ENCODE assay signal across 9 mouse cellular contexts in the genomic region with DNA sequence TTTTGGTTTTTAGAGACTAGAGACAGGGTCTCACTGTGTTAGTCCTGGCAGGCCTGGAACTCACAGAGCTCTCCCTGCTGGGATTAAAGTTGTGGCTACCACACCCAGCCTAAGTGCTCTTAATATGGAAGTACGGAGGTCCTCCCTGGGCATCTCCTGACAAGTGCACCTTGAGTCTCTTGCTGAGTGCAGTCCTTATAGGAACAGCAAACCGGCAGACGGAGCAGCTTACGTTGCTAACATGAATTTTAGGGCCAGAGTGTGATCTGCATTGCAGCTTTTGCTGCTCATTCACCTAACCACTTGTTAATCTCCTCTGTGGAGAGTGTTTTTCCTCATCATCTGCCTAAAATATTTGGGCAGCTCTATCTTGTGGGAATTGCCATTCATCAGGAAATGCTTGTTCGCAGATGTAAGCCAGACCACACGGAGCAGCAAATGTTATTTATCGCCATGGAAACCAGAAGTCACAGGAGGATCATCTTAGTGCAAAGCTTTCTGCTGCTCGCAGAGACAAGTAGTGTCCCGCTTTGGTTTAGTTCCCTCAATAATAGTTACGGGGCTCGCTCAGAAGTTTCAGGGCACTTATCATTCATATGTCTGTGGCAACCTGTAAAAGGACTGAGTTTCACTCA.
DNase-seq lines count a peak whose midpoint lies in the region; ATAC-seq lines count a peak whose summit lies in the region.
"Had no signal": no experiment of that assay in that cellular context is flagged by ENCODE, and none has a peak within 500 bp of the region (broad histone marks: within the 10 kb centered on the region; RNA-seq: fewer than 3 reads in every experiment).

No protein-coding gene starts in this region.

- DNase-seq in forebrain, embryonic 10.5 days (ENCODE audit: extremely low spot score, low spot score): no peak
- peak; percentile 22 for DNase-seq in 3T3-L1 (ENCODE audit: low read depth, low spot score)
- peak; percentile 60 for DNase-seq in forelimb bud, embryonic 11.5 days (ENCODE audit: low read depth, low spot score)
- no peak for DNase-seq in urinary bladder, postnatal 36 days (ENCODE audit: low spot score in 2 of 2)
- no peak for DNase-seq in spleen, postnatal 4 days (ENCODE audit: low spot score in 2 of 2)

- H3K4me3 ChIP-seq in forebrain, embryonic 10.5 days: no peak overlapping the region; the same call in 1 of the 2 replicates
- H3K4me3 ChIP-seq in forebrain, embryonic 15.5 days: no peak overlapping the region
- no peak overlapping the region for H3K4me3 ChIP-seq in limb, embryonic 15.5 days

- 62% methylated on average over 11 of the region's 11 CpGs for WGBS in forebrain, embryonic 10.5 days
- WGBS in forebrain, embryonic 15.5 days: 34% methylated on average over 11 of the region's 11 CpGs
- 31% methylated on average over 11 of the region's 11 CpGs for WGBS in limb, embryonic 15.5 days

- no peaks in the 10 kb centered on the region for H3K9me3 ChIP-seq in forebrain, embryonic 10.5 days
- H3K9me3 ChIP-seq in forebrain, embryonic 15.5 days: no peaks in the 10 kb centered on the region
- H3K9me3 ChIP-seq in limb, embryonic 15.5 days: no peaks in the 10 kb centered on the region

- no peaks in the 10 kb centered on the region for H3K27me3 ChIP-seq in forebrain, embryonic 10.5 days (ENCODE audit: poor library complexity, severe bottlenecking)
- H3K27me3 ChIP-seq in forebrain, embryonic 15.5 days: no peaks in the 10 kb centered on the region
- H3K27me3 ChIP-seq in limb, embryonic 15.5 days: no peaks in the 10 kb centered on the region

- peaks cover 33% of the 10 kb centered on the region for H3K36me3 ChIP-seq in forebrain, embryonic 10.5 days (replicated peaks)
- H3K36me3 ChIP-seq in forebrain, embryonic 15.5 days: no peaks in the 10 kb centered on the region
- no peaks in the 10 kb centered on the region for H3K36me3 ChIP-seq in limb, embryonic 15.5 days

- no peak for ATAC-seq in forebrain, embryonic 15.5 days (replicated peaks)
- ATAC-seq in limb, embryonic 15.5 days (ENCODE audit: insufficient number of reproducible peaks, low FRiP score, low TSS enrichment, low read depth): no peak
- no peak for ATAC-seq in erythroblast, adult 5-6 weeks (replicated peaks; ENCODE audit: low FRiP score, poor library complexity, severe bottlenecking)

- H3K27ac ChIP-seq in forebrain, embryonic 10.5 days: peak overlapping the region; percentile 51; the same call in 1 of the 2 replicates
- H3K27ac ChIP-seq in forebrain, embryonic 15.5 days (replicated peaks): no peak overlapping the region
- 0 out of 2 replicates have a peak overlapping the region, but pooled peaks have one; percentile 48 for H3K27ac ChIP-seq in limb, embryonic 15.5 days
- H3K27ac ChIP-seq: macrophage had no signal

- peaks cover 41% of the 10 kb centered on the region for H3K4me1 ChIP-seq in forebrain, embryonic 10.5 days
- H3K4me1 ChIP-seq in forebrain, embryonic 15.5 days: peaks cover 40% of the 10 kb centered on the region
- H3K4me1 ChIP-seq in limb, embryonic 15.5 days: peaks cover 8% of the 10 kb centered on the region

- no peak overlapping the region for H3K4me2 ChIP-seq in forebrain, embryonic 15.5 days (replicated peaks)
- H3K4me2 ChIP-seq in limb, embryonic 15.5 days: no peak overlapping the region

- H3K9ac ChIP-seq in forebrain, embryonic 15.5 days (replicated peaks): no peak overlapping the region
- no peak overlapping the region for H3K9ac ChIP-seq in limb, embryonic 15.5 days

Comparison
In these comparisons a context has a peak if more than half of its experiments do, and no peak if none do; other contexts are left out.
1. DNase-seq: peak in 3T3-L1 (single experiment) and forelimb bud, embryonic 11.5 days (single experiment); none in forebrain, embryonic 10.5 days (single experiment), urinary bladder, postnatal 36 days (0 of 2) and spleen, postnatal 4 days (0 of 2).